8 mouse cellular contexts compared by ENCODE assay signal in the genomic region with DNA sequence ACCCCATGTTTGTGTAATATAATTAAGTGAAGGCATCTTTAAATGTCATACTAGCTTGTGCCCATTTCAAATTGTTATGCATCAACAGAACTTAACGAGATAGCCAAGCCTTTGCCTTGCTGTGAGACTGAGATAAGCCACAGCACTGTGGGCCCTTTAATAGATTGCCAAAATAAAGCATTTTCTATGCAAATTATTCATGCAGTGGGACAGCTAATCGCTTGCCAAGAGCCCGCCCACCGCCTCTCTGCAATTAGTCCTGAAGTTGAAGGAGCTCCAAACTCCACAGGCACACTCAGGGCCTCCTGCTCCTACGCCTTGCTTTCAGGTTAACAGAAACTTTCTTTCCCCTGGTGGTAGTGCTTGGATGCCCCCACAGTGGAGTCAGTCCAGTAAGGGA. TPM values are rescaled to one million over a fixed set of nuclear protein-coding genes. Genes with fewer than 3 reads are reported as not detected.
DNase-seq lines count a peak whose midpoint lies in the region; ATAC-seq lines count a peak whose summit lies in the region.

No protein-coding gene starts in this region.

- H3K27ac ChIP-seq in hindbrain, embryonic 13.5 days: no peak overlapping the region
- H3K27ac ChIP-seq in hindbrain, embryonic 11.5 days (ENCODE audit: low read depth, low read length): no peak overlapping the region
- H3K27ac ChIP-seq in forebrain, embryonic 13.5 days: no peak overlapping the region
- no peak overlapping the region for H3K27ac ChIP-seq in kidney, embryonic 16.5 days (ENCODE audit: low read length)

- ATAC-seq in hindbrain, embryonic 13.5 days (ENCODE audit: low FRiP score): peak; percentile 12
- ATAC-seq in hindbrain, embryonic 11.5 days (ENCODE audit: low FRiP score): no peak
- peak; percentile 74 for ATAC-seq in forebrain, embryonic 13.5 days
- ATAC-seq in kidney, embryonic 16.5 days (ENCODE audit: low FRiP score, low TSS enrichment): no peak

- peaks cover 25% of the 10 kb centered on the region for H3K4me1 ChIP-seq in hindbrain, embryonic 13.5 days (replicated peaks)
- no peaks in the 10 kb centered on the region for H3K4me1 ChIP-seq in hindbrain, embryonic 11.5 days (replicated peaks; ENCODE audit: control insufficient read depth, insufficient read depth, low read length)
- H3K4me1 ChIP-seq in forebrain, embryonic 13.5 days: peaks cover 36% of the 10 kb centered on the region
- no peaks in the 10 kb centered on the region for H3K4me1 ChIP-seq in kidney, embryonic 16.5 days (ENCODE audit: insufficient read depth, low read length)

- H3K9ac ChIP-seq in hindbrain, embryonic 13.5 days: no peak overlapping the region
- no peak overlapping the region for H3K9ac ChIP-seq in hindbrain, embryonic 11.5 days (ENCODE audit: low read depth, low read length)
- no peak overlapping the region for H3K9ac ChIP-seq in forebrain, embryonic 13.5 days
- no peak overlapping the region for H3K9ac ChIP-seq in kidney, embryonic 16.5 days (replicated peaks; ENCODE audit: low read length)

- H3K9me3 ChIP-seq in hindbrain, embryonic 13.5 days: no peaks in the 10 kb centered on the region
- no peaks in the 10 kb centered on the region for H3K9me3 ChIP-seq in hindbrain, embryonic 11.5 days (ENCODE audit: control insufficient read depth, low read length)
- H3K9me3 ChIP-seq in forebrain, embryonic 13.5 days (replicated peaks): no peaks in the 10 kb centered on the region
- H3K9me3 ChIP-seq in kidney, embryonic 16.5 days (ENCODE audit: low read length): no peaks in the 10 kb centered on the region

- no peaks in the 10 kb centered on the region for H3K36me3 ChIP-seq in hindbrain, embryonic 13.5 days
- no peaks in the 10 kb centered on the region for H3K36me3 ChIP-seq in hindbrain, embryonic 11.5 days (ENCODE audit: control insufficient read depth, insufficient read depth, low read length)
- no peaks in the 10 kb centered on the region for H3K36me3 ChIP-seq in forebrain, embryonic 13.5 days (ENCODE audit: poor library complexity, severe bottlenecking)
- H3K36me3 ChIP-seq in kidney, embryonic 16.5 days (ENCODE audit: insufficient read depth, low read length): no peaks in the 10 kb centered on the region

- DNase-seq in hindbrain, embryonic 11.5 days (ENCODE audit: low spot score): no peak
- DNase-seq in left cerebral cortex, adult 8-10 months (ENCODE audit: low spot score in 2 of 2): peak; percentile 9 to 72
- DNase-seq in right cerebral cortex, postnatal 36 days (ENCODE audit: low spot score in 2 of 2): peak; percentile 57 to 75
- no peak for DNase-seq in adipocyte (ENCODE audit: low spot score)
- no peak for DNase-seq in gastrocnemius, adult 8-10 months (ENCODE audit: low spot score in 2 of 2)

- no peak overlapping the region for H3K4me2 ChIP-seq in hindbrain, embryonic 13.5 days
- H3K4me2 ChIP-seq in hindbrain, embryonic 11.5 days (replicated peaks; ENCODE audit: low read depth, low read length): no peak overlapping the region
- H3K4me2 ChIP-seq in forebrain, embryonic 13.5 days: no peak overlapping the region
- no peak overlapping the region for H3K4me2 ChIP-seq in kidney, embryonic 16.5 days (replicated peaks; ENCODE audit: low read depth, low read length)

- 43% methylated on average over 5 of the region's 5 CpGs for WGBS in hindbrain, embryonic 13.5 days
- WGBS in hindbrain, embryonic 11.5 days: 74% methylated on average over 5 of the region's 5 CpGs
- WGBS in forebrain, embryonic 13.5 days: 21% methylated on average over 5 of the region's 5 CpGs
- WGBS in kidney, embryonic 16.5 days: 73% methylated on average over 5 of the region's 5 CpGs

- no peak overlapping the region for H3K4me3 ChIP-seq in hindbrain, embryonic 13.5 days
- H3K4me3 ChIP-seq in hindbrain, embryonic 11.5 days (ENCODE audit: low read depth, low read length): no peak overlapping the region
- no peak overlapping the region for H3K4me3 ChIP-seq in forebrain, embryonic 13.5 days
- no peak overlapping the region for H3K4me3 ChIP-seq in kidney, embryonic 16.5 days (ENCODE audit: low read length)

- no peaks in the 10 kb centered on the region for H3K27me3 ChIP-seq in hindbrain, embryonic 13.5 days
- H3K27me3 ChIP-seq in hindbrain, embryonic 11.5 days (ENCODE audit: control insufficient read depth, insufficient read depth, low read length): no peaks in the 10 kb centered on the region
- peaks cover 46% of the 10 kb centered on the region for H3K27me3 ChIP-seq in forebrain, embryonic 13.5 days
- no peaks in the 10 kb centered on the region for H3K27me3 ChIP-seq in kidney, embryonic 16.5 days (ENCODE audit: insufficient read depth, low read length)

RNA-seq across cellular contexts. Expression of gene Ric3, which starts 27.9 kb away (rescaled TPM):
- polyA plus RNA-seq in hindbrain, embryonic 13.5 days (2015; fragmentation: Nextera tagmentation; extraction: Ambion mirVana): 28.3 and 30.1 TPM in 2 replicates
- polyA plus RNA-seq in hindbrain, embryonic 11.5 days (2014; fragmentation: Nextera tagmentation; extraction: Ambion mirVana): 20.0 and 20.4 TPM in 2 replicates
- 23.2 and 27.6 TPM in 2 replicates for polyA plus RNA-seq in forebrain, embryonic 13.5 days (2015; fragmentation: Nextera tagmentation; extraction: Ambion mirVana)
- total RNA-seq in left cerebral cortex, adult 8-10 months (2022): 10 to 100 TPM; 66.2 to 71.1 (median 68.6) TPM
- 0.79 and 2.2 TPM in 2 replicates for polyA plus RNA-seq in kidney, embryonic 16.5 days (2015; fragmentation: Nextera tagmentation; extraction: Ambion mirVana)
- total RNA-seq in gastrocnemius, adult 8-10 months (2022): 1 to 10 TPM; 1.7 to 3.5 (median 2.3) TPM

Comparison
In these comparisons a context has a peak if more than half of its experiments do, and no peak if none do; other contexts are left out.
1. ATAC-seq: peak in hindbrain, embryonic 13.5 days (single experiment) and forebrain, embryonic 13.5 days (single experiment); none in hindbrain, embryonic 11.5 days (single experiment) and kidney, embryonic 16.5 days (single experiment).
2. DNase-seq: peak in left cerebral cortex, adult 8-10 months (2 of 2) and right cerebral cortex, postnatal 36 days (2 of 2); none in hindbrain, embryonic 11.5 days (single experiment), adipocyte (single experiment) and gastrocnemius, adult 8-10 months (0 of 2).